Mouse (Mus musculus) urinary bladder, postnatal 10 days (tissue): ENCODE data around the gene Dnaaf2.
"Not testable (repeated sequence)": the region's sequence is repeated elsewhere in the genome, so short reads cannot be mapped to it uniquely, and the experiment has no call there.

Experiments used
- DNase-seq: peaks from one replicate; pipeline ENCODE4 v3.0.0; 2022; ENCODE audit warnings: low spot score

Dnaaf2 gene

DNA sequence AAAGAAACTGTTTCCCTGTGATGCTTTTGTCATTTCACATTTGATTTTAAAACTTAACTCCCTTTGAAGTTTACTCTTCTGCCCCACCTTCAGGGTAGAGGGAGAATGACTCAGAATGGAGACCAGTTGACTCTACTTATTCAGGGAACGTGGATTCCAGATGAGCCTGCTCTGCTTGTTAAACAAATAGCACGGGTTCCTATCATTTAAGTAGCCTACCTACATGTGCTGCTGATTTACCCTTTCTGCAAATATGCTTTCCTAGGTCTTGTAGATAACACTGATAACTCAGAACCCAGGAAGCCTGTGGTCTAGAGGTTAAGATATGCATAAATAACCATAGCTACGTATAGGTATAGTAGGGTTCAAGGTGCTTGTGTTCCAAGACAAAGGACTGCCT lies 33.3 kb downstream of the Dnaaf2 start:
- DNase-seq: no peak

DNA sequence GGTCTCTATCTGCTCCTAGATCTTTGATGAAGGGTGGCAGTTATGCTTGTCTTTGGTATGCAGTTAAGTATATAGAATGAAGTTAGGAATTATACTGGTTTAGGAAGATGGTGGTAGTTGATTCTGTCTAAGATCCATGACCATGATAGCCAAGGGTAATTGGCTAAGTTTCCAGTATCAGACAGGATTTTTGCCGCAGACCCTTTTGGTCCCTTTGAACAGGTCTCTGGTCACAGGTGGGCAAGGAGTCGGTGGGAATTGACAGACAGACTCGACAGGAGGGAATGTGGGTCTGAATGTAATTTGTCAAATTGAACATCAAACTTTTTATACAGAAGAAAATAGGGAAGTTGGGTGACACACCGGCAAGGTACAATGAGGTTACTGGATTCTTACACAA lies 34.6 kb downstream of the Dnaaf2 start:
- not testable (repeated sequence) for DNase-seq

DNA sequence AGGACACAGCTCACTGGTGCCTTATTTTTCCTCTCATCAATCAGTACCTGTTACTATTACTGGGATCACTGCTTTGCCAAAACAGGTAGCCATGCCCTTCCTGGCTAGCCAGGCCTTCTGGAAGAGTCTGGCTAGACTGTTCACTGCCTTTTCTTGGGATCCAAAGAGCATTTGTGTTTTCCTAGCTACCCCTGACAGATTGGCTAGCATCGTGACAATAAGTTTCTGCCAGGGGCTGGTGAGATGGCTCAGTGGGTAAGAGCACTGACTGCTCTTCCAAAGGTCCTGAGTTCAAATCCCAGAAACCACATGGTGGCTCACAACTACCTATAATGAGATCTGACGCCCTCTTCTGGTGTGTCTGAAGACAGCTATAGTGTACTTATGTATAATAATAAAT lies 37.6 kb downstream of the Dnaaf2 start:
- not testable (repeated sequence) for DNase-seq

DNA sequence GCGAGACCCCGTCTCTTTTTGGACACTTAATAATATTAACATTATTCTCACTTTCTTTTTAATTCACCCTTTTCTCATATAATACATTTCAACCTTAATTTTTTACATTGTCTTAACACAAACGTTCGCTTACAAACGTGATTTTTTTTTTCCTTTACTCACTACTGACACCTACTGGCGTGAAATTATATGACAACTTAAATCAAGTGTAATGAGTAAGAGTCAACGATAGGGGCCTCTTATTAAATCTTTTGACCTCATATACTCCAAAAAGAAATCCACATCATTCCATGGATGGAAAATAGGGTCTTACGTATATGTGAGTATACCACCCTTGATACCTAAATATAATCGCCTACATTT lies 38.7 kb downstream of the Dnaaf2 start:
- DNase-seq: no peak

DNA sequence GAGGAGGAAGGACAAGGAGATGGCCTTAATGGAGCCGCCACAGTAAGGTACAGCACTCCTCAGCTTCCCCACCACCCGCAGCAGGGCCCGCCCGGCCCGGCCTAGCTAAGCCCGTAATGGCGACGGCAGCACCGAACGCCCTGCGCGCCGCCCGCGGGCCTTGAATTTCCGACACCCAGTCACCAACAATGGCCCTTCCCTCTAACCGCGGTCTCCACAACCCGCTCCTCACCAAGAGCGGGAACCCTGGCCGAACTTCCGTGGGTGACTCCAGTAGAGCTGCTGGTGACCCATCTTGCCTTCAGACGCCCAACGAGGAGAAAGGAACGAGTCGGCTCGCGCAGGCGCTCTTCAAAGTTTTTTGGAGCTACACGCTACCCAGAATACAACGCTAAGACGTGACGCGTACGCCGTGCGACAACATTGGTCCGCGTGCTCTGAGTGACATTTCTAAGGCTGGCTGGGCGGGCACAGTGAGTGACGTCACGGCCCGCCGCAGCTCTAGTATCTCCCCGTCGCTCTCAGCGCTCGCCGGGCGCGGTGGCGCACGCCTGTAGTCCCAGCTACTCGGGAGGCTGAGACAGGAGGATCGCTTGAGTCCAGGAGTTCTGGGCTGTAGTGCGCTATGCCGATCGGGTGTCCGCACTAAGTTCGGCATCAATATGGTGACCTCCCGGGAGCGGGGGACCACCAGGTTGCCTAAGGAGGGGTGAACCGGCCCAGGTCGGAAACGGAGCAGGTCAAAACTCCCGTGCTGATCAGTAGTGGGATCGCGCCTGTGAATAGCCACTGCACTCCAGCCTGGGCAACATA lies 39.3 kb downstream of the Dnaaf2 start, which contains the start of gene Rps29:
TSS of gene Rps29 (minus strand) at position 422 of the 813 bp plus-strand sequence.
- DNase-seq: peak; percentile 84

DNA sequence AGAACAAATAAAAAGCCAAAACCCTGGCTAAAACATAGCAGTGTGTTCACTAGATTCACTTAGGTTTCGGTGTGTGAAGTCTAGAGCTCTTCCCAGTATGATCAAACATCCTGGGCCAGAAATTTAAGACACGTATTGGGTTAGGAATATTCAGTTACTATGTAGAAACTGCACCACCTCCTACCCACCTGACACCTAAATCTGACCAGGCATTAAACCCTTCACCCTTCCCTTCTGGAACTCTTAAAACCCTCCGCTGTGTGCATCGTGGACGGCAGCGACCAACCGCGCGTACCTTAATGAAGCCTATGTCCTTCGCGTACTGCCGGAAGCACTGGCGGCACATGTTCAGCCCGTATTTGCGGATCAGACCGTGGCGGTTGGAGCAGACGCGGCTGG lies 39.9 kb downstream of the Dnaaf2 start:
- DNase-seq: no peak

DNA sequence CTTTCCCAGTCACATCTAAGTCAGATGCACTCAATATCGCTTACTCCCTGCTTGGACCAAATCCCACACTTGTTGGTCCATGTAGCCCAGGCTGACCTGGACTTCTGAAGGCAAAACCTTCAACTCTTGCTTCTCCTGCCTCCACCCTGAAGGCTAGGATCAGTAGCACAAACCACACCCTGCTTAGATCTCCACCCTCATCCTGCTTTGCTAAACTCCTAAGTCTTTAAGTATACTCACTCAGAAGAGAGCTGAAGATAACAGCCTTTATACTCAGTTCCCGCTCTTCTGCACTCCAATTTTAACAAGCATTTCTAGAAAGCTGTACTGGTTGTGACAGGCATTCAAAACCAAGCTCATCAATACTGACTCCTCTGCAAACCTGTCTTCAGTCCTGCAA lies 41.1 kb downstream of the Dnaaf2 start:
- DNase-seq: no peak

DNA sequence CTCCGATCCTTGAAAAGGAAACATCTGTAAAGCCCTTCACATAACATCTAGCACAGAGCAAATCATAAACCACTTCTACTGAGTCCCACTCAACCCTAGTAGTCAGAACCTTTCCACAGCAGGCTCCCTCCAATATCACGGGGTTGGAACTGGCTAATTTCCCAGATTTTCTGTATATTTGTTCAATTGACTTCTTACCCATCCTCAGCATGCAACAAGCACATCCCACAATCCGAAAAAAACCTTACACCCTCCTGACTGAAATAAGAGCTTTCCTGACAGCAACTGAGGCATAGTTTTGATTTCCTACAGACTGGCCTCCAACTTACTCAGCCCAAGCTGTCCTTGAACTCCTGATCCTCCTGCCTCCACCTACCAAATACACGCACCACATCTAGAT lies 41.8 kb downstream of the Dnaaf2 start:
- no peak for DNase-seq

DNA sequence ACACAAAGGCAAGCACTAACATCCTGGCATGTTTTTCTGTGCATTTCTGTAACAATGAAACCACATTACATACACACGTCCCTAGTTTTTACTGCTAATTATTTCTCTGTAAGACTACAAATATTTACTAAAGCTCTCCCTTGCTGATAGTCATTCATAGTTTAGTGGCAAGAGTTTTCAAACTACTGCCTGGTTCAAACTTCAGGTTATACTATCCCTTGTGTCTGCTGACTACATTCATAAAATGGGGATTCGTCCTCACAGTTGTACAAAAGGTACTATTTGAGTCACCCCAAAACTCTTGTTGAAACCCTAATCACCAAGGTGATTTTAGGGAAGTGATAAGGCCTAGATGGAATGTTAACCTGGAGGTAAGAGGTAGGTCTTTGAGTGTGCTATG lies 42.3 kb downstream of the Dnaaf2 start:
- no peak for DNase-seq

DNA sequence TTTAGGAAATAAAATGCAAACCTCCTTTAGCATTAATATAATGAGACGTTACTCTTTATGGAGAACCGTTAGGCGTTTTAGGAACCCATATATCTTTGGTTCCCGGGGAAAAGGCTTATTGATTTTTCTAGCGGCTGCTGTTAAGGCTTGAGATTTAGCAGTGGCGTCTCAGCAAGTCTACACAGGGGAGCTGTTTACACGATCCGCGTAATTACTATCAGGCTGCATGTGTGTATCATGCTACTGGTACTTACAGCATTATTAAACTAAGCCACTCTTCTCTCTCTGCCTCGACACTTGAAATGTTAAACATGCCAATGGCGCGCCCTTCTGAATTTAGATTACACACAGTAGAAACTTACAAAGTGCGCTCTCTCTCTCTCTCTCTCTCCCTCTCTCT lies 48.2 kb downstream of the Dnaaf2 start:
- no peak for DNase-seq

DNA sequence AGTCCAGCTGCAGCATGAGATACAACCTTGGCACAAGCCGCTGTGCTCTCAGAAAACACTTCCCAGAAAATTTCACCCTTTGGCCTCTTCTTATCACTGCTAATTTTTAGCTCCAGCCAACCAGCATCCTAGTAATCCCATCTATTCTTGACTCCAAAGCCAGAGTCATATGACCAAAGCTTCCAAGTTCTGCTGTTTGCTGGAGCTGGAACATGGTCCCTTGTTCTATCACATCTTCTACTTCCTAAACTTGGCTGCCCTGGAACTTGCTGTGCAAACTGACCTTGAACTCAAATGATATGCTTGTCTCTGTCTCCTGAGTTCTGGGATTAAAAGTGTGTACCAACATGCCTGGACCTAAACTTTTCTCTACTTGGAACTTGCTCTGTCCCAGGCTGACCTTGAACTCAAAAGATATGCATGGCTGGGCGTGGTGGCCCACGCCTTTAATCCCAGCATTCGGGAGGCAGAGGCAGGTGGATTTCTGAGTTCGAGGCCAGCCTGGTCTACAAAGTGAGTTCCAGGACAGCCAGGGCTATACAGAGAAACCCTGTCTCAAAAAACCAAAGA lies 51.0 kb downstream of the Dnaaf2 start:
- no peak for DNase-seq

DNA sequence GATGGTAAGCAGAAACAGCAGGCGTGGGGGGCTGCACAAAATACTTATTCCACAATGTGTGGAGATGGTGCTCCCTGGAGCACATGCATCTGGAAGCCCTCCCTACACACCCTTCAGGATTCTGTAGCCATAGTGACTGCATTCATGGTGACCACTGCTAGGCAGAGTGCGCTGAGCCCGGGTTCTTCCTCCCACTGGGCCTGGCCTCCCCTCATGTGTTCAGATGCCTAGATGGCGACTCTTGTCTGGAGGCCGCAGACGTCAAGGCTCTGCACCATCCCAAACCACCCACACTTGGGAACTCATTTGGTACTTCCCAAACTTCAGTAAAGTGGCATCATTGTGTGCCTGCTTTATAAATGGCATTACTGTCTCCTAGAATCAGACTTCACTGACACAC lies 54.8 kb downstream of the Dnaaf2 start:
- no peak for DNase-seq

DNA sequence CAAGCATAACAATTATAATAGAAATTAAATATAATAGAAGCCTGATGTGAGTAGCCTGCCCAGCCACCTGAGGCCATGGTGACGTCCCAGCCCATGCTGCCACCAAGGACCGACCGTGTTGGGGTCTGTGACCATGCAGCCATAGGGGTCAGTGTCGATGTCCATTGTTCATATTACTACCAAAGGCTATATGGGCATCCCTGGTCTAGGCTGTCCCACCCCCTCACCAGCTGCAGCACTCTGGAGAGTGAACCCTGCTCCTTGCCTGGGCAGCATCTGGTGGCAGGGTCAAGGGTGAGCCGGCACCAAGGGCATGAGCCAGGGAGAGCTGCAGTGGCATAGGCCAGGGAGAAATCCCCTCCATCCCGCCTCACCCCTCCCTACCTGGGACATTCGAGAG lies 58.4 kb downstream of the Dnaaf2 start:
- DNase-seq: no peak

DNA sequence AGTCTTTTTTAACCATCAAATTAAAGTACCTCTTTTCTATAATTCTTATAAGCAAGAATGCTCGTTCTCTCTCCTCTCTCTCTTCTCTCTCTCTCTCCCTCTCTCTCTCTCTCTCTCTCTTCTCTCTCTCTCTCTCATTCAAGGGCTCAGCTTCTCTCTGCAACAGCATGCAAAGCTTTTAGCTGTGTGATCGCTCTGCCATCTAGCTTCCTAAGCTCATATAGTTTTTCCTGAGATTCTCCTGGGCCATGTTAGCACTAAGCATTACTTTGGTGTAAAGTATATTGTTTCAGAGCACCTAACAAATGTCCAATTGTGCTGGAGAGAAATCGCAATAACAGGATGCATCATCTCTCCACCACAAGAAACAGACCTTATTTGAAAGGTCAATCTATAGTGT lies 59.0 kb downstream of the Dnaaf2 start:
- DNase-seq: no peak
